Mouse (Mus musculus): ENCODE data around the gene Hip1r.

Gene Hip1r

DNA sequence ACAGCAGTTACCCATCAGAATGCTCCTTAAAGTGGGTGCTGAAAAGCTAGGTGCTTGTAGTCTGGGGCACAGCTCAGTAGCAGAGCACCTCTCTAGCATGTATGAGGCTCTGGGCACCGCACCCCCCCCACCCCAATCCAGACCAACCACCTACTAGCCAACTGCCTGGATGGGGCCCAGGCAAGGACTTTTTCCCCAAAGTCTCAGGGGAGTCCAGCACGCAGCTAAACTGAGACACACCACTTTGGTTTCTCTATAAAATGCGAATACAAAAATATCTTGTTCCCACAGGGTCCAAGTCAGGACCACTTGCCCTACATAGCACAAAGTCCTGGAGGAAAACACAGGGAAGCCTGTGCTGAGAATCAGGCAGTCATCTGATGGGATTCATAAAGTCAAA lies 40.8 kb downstream of the Hip1r start:
- in situ Hi-C loops (cut with MboI; ENCODE audit: low sequenced_read_pairs) = no loop called here

DNA sequence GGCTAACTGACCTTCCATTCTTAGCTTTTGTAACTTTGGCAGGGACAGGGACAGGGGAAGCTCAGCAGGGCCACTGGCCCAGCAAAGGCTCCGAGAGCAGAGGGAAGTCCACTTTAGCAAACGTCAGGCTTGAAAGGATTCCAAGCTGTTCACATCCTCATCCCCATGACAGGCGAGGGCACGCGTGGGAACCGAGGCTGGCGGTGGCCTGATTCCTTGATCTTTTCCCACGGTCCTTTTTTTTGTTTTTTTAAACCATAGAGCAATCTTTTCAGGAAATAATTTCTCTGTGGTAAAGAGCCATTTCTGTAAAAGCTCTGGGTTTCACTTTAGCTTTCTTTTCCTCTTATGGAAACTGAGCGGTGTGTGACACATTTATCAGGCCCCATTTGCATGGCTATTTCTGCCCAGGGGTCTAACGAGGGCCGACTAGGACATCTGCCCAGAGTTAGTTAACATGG lies 41.4 kb downstream of the Hip1r start:
- in situ Hi-C loops (cut with MboI; ENCODE audit: low sequenced_read_pairs) = no loop called here

DNA sequence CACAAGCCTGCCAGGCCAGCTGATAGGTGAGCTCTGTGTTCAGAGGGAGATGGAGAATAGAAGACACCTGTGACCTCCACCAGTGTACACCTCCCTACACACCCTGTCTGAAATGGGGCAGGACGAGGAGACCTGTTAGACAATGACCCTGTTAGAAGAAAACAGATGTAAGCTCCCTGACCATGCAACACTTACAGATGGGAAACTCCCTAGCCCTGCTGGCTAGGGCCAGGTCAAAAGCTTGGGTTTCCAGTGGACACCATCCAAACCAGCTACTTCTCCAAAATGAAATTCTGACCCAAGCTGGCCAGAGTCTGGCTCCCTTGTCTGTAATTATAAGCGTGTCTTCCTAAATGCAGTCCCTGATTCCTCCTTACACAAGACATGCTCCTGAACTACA lies 42.3 kb downstream of the Hip1r start:
- in situ Hi-C loops (cut with MboI; ENCODE audit: low sequenced_read_pairs) = no loop called here

DNA sequence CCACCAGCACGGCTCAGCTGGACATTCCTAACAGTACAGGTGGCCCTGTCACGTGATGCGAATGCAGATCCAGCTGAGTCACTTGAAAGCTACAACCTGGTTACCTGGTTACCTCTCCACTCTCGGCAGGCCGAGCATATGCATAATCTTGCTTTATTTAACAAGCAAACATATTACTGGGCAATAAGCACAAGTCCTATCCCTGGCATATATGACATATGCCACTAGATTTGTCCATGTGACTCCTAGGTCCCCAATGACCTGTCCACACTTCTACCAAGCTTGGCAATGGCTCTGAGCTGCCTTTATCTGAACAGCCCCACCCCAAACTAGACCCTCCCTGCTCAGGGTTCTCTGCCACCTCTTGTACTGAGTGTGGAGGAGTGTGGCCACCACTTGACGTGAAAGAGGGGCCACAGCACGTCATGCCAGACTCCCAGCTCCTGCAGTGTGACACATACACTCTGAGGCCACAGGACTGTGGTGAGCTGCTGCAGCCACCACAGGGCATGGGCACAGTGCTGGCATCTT lies 42.9 kb downstream of the Hip1r start:
- in situ Hi-C loops (cut with MboI; ENCODE audit: low sequenced_read_pairs) = no loop called here

DNA sequence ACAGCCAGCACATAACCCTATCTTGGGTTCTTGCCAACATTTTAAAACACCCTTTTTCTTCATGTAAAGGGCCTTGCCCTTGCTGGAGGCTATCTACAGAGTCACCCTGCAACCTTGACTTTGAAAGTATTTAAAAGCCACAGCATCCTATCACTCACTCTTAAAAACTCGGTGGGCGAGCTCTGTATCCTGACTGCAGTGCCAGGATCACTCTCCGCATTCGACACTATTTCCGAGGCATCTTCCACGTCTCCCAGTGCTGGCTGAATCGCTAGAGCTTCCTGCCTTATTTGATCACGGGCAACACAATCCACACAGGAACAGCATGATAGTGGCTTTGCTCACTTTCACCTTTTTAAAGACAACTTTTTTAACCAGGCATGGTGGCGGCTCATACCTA lies 44.5 kb downstream of the Hip1r start:
- in situ Hi-C loops (cut with MboI; ENCODE audit: low sequenced_read_pairs) = no loop called here

DNA sequence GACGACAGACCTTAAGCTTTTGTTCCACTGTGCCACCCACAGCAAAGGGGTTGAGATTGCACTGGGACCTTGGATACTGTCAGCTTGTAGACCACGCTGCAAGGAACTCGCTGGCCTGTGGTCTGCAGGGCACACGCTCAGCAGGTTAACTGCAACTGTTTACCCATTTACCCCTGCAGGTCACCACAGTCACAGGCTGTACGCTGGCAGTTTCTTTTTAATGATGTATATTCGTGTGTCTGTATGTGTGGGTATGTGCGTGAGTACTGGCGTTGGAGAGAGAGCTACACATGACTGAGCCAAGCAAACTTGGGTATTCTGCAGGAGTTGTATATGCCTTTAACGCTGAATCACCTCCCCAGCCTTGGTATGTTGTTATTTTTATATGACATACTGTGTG lies 45.2 kb downstream of the Hip1r start:
- in situ Hi-C loops (cut with MboI; ENCODE audit: low sequenced_read_pairs) = no loop called here

DNA sequence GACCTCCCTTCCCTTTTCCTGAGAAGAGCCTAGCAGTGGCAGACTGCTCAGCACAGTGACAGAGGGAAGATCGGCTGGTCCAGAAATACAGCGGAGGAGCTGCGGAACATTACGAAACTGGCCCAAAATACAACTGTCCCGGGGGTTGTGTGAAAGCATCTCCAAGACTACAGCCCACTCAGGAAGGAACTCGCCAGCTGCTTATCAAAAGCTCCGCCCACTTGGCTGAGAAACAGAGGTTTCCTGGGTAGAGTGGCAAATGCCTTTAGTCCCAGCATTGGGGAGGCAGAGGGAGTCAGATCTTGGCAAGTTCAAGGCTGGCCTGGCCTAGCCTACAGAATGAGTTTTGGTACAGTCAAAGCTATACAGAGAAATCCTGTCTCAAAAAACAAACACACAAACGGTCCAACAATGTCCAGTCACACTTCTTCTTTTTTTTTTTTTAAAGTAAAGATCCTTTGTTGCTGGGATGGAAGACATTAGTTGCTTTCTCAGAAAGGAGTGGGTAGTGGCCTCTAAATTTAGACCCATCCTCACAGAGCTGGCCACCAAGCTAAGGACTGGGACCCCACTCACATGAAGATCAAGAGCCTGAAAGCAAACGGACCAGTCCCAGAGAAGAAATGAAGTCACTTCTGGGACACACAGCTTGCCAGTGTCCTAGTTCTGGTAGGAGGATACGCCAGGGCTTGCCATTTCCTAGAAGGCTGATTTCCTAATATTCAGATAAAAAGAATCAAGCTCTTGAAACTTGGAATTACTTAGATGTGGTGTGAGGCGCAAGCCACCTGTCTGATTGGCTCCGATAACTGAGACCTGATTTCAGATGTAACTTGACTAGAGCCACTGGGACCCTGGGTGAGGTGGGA lies 46.2 kb downstream of the Hip1r start:
- in situ Hi-C loops (cut with MboI; ENCODE audit: low sequenced_read_pairs) = no loop called here

DNA sequence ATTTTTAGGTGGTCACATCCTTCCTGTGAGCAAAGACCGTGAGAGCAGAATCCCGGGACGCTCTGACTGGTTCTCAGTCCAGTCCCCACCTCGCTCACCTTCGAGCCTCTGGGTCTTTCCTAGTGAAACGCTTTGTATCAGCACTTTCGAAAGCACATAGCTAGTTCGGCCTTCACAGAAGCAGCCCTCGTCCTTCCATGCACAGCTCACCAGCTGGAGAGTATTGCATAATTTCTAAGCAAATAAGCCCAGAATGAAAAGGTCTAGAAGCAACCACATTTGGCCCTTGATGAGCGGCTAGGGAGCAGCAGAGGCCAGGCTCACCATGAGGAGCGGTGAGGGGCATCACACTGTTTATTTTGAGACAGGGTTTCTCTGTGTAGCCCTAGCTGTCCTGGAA lies 47.7 kb downstream of the Hip1r start:
- in situ Hi-C loops (cut with MboI; ENCODE audit: low sequenced_read_pairs) = no loop called here

DNA sequence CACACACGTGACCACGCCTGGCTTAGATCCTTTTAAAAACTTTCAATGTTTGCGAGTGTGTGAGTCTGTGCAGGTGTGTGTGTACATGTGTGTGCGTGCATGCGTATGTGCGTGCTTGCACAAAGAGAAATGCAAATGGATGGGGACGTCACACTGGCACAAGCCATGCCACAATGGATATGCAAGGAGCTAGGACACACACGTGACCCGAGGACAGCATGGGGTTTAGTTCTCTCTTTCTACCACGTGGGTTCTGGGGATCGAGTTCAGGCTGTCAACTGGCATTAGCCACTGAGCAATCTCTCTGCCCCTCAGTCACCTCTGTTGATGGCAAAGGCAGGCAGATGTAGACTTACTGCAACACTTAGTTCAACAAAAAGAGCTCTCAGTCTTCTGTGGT lies 48.3 kb downstream of the Hip1r start:
- in situ Hi-C loops (cut with MboI; ENCODE audit: low sequenced_read_pairs) = no loop called here

DNA sequence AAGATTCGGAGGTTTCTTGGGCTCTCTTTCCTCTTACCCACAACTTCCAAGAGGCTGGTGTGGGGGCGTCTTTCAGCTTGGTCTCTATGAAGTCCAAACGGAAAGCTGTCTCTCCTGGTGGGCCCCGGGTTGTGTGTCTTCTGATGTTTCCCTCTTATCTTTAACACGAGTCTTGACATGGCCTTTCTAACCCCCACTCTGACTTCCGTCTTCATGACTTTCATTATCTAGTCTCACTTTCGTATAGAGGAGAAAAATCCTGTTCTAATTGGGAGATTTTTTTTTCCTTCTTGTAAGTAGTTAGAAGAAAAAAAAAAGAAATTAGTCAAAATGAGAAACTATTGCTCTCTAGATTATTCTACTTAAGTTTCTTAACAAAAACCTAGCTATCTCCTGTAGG lies 48.9 kb downstream of the Hip1r start:
- in situ Hi-C loops (cut with MboI; ENCODE audit: low sequenced_read_pairs) = no loop called here

DNA sequence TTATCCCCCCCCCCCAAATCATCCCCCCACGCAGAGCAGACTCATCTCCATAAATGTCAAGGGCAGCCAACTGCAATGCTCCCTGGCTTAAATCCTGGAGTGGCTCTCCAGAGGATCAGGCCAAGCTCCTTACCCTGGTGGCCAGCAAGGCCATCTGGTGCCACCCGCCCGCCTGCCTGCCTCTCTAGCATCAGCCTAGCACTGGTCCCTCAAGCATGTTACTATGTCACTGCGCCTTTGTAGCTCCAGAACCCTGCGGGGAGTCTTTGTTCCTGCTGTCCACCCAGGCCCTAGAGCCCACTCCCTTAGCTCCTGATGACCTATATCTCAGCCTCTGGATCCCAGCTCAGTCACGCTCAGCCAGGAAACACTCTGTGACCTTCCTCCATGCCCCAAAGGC lies 51.2 kb downstream of the Hip1r start:
- in situ Hi-C loops (cut with MboI; ENCODE audit: low sequenced_read_pairs) = no loop called here

DNA sequence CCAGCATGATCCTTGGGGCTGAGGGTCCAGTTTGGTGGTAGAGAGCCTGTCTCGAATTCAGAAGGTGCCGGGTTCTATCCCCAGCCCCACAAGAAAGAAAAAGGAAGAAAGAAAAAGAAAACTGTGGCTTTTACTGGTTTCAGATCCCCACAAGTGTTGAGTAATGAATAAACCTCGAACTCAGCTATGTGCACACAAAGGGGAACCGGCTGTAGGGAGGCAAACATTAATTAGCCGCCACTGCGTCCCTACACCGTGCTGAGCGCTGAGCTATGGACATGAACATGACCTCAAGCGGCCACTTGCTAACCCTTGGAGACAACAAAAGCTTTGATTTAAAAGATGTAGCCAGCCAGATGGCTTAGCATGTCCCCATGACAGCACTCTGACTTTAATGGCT lies 51.7 kb downstream of the Hip1r start:
- in situ Hi-C loops (cut with MboI; ENCODE audit: low sequenced_read_pairs) = no loop called here

DNA sequence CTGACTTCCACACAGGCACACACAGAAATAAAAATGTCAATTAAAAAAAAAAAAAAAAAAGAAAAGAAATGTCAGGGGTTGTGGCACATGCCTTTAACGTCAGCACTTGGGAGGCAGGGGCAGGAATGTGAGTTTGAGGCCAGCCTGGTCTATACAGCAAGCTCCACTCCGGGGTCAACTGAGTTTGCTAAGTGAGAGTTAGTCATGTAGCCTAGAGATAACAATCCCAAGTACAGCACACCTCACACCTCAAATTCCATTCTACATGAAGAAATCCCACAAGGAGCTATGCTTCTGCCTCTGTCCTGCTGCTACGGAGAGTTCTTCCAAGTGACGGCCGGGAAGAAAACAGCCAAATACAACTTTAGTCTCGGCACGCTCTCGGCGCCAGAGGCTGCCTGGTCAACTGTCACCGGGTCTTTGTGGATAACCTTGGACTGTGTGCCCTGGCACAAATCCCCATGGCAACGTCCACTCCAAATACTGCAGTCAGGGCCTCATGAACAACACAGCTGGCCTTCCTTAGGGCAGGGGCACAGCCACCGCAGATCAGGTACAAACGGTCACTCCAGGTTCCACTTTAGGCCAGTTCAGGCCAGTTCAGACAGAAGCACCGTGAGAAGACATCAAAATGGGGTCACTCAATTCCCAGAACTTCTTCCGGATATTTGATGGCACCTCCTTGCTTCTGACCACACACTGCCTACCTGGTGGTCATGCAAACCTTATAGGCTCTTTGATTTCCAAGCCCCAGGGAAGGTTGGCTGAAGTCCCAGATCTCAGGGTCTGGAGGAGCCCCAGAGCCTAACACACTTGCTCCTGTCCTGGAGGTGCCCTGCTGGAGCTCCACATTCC lies 52.4 kb downstream of the Hip1r start:
- in situ Hi-C loops (cut with MboI; ENCODE audit: low sequenced_read_pairs) = no loop called here

DNA sequence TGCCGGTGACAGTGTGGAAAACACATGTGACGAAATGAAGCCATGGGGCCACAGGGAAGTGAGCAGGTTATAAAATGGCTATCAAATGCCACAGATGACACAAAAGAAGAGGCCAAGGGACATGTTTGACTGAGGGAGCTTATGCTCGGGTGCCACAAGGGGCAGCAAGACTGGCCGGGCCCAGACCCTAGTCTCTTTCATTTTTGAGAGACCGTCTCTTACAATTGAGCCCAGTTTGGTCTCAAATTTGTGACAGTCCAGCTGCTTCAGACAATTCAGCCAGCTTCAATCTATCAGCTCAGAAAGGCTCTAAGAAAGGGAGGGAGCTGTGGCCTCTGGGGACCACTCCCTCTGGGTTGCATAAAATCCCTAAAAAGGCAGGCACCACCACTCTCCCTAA lies 53.1 kb downstream of the Hip1r start:
- in situ Hi-C loops (cut with MboI; ENCODE audit: low sequenced_read_pairs) = no loop called here

DNA sequence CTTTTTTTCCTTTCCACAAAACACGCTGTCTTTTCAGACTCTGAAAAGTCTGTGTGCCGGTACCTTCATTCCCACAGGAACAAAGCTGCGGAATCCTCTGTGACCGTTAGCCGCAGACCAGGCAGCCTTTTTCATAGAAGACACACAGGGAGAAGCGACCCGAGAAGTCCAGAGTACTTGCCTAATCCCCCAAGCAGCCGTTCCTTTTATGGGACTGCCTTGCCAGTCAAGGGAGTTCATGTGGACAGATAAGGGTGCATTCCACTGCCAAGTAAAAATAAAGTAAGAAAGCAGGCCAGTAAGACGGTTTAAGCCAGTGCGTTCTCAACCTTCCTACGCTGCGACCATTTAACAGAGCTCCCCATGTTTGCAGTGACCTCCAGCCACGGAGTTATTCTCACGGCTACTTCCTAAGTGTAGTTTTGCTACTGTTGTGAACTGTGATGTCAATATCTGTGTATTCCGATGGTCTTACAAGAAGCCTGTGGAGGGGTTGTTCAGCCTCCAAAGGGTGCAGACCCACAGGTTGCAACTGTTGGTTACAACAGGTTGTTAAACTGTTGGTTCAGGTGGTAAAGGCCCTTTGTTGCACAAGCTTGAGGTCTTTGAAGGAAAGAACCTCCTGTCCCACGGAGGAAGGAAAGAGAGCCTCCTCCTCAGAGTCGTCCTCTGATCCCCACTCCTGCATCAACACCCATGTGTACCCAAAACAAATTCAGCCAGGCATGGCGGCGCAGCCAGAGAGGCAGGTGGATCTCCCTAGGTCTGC lies 54.5 kb downstream of the Hip1r start:
- in situ Hi-C loops (cut with MboI; ENCODE audit: low sequenced_read_pairs) = no loop called here

DNA sequence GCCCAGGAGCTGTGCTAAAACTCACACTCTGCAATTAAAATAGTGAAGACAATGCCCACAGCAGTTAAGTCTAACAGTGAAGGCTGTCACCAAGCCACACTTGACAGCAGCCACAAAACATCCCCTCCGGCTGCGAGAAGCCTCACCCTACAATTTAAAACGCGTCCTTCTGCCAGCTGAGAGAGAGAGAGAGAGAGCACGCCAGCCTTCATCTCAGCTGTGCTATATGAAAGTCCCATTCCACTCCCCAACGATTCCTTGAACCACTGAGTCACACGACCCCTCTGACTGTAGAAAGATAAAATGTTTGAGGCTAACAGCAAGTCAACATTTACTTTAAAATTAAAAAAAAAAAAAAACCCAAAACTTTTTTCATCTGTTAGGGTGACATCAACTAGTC lies 55.3 kb downstream of the Hip1r start:
- in situ Hi-C loops (cut with MboI; ENCODE audit: low sequenced_read_pairs) = no loop called here

DNA sequence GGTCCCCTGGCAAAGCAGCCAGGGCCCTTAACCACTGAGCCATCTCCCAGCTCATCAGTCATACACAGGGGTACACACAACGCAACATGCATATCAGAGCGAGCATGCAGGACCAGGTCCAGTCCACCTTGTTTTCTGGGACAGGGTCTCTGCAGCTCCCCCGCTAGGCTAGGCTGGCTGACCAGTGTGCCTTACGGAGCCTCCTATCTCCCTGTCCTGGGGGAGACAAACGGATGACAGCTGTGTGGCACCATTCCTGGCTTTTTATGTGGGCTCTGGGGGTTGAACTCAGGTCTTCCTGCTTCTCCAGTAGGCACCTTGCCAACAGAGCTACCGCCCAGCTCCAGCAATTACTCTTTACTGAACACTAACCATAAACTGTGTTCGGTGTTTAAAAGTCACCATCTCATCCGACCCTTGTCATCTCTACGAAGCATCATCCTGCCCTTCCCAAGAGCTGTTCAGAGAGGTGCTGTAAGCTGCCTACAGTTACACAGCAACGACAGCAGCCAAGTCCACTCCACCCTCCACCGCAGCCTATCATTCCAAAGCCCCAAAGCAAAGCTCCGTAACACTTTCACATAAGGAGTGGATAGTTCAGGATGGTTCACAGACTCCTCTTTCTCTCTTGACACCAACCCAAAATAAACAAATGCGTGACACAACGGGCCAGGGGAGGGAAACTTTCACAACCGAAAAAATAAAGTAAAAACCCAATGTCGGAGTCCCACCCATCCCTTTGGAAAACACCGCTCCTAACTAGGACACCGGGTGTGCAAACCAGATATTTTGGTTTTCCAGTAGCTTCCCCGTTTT lies 56.0 kb downstream of the Hip1r start:
- in situ Hi-C loops (cut with MboI; ENCODE audit: low sequenced_read_pairs) = no loop called here

DNA sequence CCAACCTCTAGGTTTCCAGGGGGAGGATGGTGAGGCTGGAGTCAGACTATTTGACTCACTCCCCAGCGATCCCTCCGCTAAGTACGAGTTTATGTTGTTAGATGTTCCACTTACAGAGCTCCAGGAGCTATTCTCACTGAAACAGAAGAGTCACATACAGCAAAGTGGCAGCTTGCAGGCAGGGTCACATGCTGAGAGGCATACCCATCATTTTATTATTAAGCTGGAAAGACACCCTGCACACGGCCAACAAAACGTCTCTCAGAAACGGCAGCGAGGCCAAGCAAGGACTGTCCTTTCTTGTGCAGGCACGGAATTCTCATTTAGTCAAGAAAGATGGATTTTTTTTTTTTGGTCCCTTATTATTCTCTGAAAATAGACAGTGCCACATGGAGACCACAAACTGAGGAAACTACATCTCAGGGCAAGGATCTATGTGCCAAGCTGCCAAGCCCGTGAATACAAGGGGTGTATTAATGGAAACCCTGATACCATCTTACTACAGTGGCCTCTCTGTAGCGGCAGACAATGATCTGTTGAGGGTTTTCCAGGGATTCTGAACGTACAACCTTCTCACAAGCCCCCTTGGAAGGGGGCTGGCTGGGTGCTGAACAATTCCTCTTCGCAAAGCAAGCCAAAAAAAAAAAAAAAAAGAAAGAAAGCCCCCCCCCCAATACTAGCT lies 57.1 kb downstream of the Hip1r start:
- in situ Hi-C loops (cut with MboI; ENCODE audit: low sequenced_read_pairs) = no loop called here

DNA sequence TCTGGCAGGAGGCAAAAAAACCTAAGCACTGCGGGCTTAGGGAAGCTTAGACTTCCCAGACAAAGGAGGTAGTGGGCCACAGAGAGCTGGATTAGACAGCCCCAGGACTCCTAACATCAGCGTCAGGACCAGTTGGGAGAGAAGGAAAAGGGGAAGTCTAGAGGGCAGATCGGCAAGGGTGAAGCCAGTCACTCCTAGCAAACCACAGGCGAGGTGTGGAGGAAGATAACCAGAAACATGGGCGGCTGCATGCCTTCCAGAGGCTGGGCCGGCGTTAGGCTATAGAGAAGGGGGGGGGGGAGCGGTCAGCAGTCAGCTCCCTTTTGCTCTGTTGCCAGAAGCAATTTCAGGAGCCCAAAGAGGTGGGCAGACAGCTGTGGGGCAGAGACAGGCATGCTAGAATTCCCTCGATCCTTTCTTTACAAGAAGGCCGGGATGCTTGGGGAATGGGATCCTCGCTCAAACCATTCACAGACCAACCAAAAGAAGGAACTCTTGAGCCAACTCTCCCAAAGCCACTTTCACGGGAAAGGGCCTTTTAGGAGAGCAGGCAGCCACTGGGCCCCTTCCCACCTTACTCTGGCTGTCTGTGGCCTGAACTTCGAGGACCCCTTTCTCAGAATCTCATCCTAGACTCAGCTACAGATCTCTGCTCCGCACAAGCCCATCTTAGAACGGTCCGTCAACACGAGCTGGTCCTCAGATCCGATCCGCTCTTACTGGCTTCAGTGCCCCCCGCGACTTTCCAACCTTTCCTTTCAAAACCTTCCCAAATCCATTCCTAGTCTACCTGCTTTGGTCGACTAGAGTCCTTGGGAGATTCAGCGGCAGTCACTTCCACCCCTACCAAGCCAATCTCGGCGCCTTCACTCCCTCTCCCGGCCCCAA lies 57.9 kb downstream of the Hip1r start:
- in situ Hi-C loops (cut with MboI; ENCODE audit: low sequenced_read_pairs) = no loop called here

Measured in CH12F3 (cell line).